Mouse (Mus musculus): ENCODE measurements around the gene Ftl1.
"Not testable (repeated sequence)": the region's sequence is repeated elsewhere in the genome, so short reads cannot be mapped to it uniquely, and the experiment has no call there.

Ftl1 gene

GRCm38 (mm10) chr7:45459564-45460140, at the start of gene Ftl1:
Gene Ftl1 (minus strand): TSS chr7:45459884.
- peak; percentile 96 to 98 for DNase-seq

GRCm38 (mm10) chr7:45509181-45509882, 49.6 kb upstream of the Ftl1 start:
- DNase-seq = no peak

- DNase-seq = no peak
Observed at GRCm38 (mm10) chr7:45508561-45508960, 48.9 kb upstream of the Ftl1 start.

GRCm38 (mm10) chr7:45507583-45507982, 47.9 kb upstream of the Ftl1 start:
- no peak for DNase-seq

GRCm38 (mm10) chr7:45498427-45498826, 38.7 kb upstream of the Ftl1 start:
- no peak for DNase-seq

GRCm38 (mm10) chr7:45494548-45494947, 34.9 kb upstream of the Ftl1 start:
- no peak for DNase-seq

- DNase-seq = no peak
Observed at GRCm38 (mm10) chr7:45492951-45493350, 33.3 kb upstream of the Ftl1 start.

- DNase-seq = no peak
Observed at GRCm38 (mm10) chr7:45492225-45492844, 32.7 kb upstream of the Ftl1 start.

GRCm38 (mm10) chr7:45491264-45491663, 31.6 kb upstream of the Ftl1 start:
- DNase-seq = no peak

GRCm38 (mm10) chr7:45490822-45491221, 31.1 kb upstream of the Ftl1 start:
- DNase-seq = no peak

- no peak for DNase-seq
Observed at GRCm38 (mm10) chr7:45489578-45489977, 29.9 kb upstream of the Ftl1 start.

GRCm38 (mm10) chr7:45488293-45489204, 28.9 kb upstream of the Ftl1 start, which contains the start of gene Dhdh:
Gene Dhdh (minus strand): TSS chr7:45488805.
- peak; percentile 25 to 38 for DNase-seq

- no peak for DNase-seq
Observed at GRCm38 (mm10) chr7:45487861-45488292, 28.2 kb upstream of the Ftl1 start.

GRCm38 (mm10) chr7:45486761-45487415, 27.2 kb upstream of the Ftl1 start, which contains the start of gene Gm45808:
Gene Gm45808 (minus strand): TSS chr7:45486811.
- no peak for DNase-seq

- DNase-seq = no peak
Observed at GRCm38 (mm10) chr7:45486158-45486557, 26.5 kb upstream of the Ftl1 start.

- DNase-seq = not testable (repeated sequence)
Observed at GRCm38 (mm10) chr7:45484985-45485384, 25.3 kb upstream of the Ftl1 start.

- no peak for DNase-seq
Observed at GRCm38 (mm10) chr7:45482166-45482565, 22.5 kb upstream of the Ftl1 start.

- DNase-seq = peak; percentile 48 to 60
Observed at GRCm38 (mm10) chr7:45481374-45481927, 21.8 kb upstream of the Ftl1 start, which contains the start of gene Tulp2. Gene Tulp2 (plus strand): TSS chr7:45481877.

GRCm38 (mm10) chr7:45480310-45480709, 20.6 kb upstream of the Ftl1 start:
- DNase-seq = not testable (repeated sequence)

GRCm38 (mm10) chr7:45478774-45479173, 19.1 kb upstream of the Ftl1 start:
- no peak for DNase-seq

- no peak for DNase-seq
Observed at GRCm38 (mm10) chr7:45477003-45477402, 17.3 kb upstream of the Ftl1 start.

- DNase-seq = no peak
Observed at GRCm38 (mm10) chr7:45476453-45476852, 16.8 kb upstream of the Ftl1 start.
